Mouse (Mus musculus) kidney, adult 2 months (tissue): ENCODE results near the gene Plcb2. TPM values are rescaled to one million over a fixed set of nuclear protein-coding genes. Genes with fewer than 3 reads are reported as not detected.

Experiments used
- DNase-seq: peaks from one replicate; pipeline ENCODE4 v3.0.0; 2021
- H3K27ac ChIP-seq: fragments of 200-500 bp; 2 replicates; pipeline ENCODE4 v1.5.1; 2012; ENCODE audit warnings: low read depth, low read length, control low read depth, inconsistent platforms; ENCODE audit not compliant: insufficient read depth
- H3K27me3 ChIP-seq: fragments of 200-500 bp; replicated peaks from 2 replicates; pipeline ENCODE4 v1.6.1; 2012; ENCODE audit warnings: mild to moderate bottlenecking, moderate library complexity, low read length, inconsistent platforms; ENCODE audit not compliant: control insufficient read depth, insufficient read depth
- H3K36me3 ChIP-seq: fragments of 200-500 bp; 2 replicates; pipeline ENCODE4 v1.6.1; 2012; ENCODE audit warnings: mild to moderate bottlenecking, moderate library complexity, low read length, inconsistent platforms; ENCODE audit not compliant: control insufficient read depth, insufficient read depth
- H3K4me1 ChIP-seq: fragments of 200-500 bp; 2 replicates; pipeline ENCODE4 v1.6.1; 2011; ENCODE audit warnings: low read length; ENCODE audit not compliant: control insufficient read depth, insufficient read depth
- H3K4me3 ChIP-seq: fragments of 200-500 bp; 2 replicates; pipeline ENCODE4 v1.5.1; 2011; ENCODE audit warnings: mild to moderate bottlenecking, low read depth, low read length, control low read depth; ENCODE audit not compliant: insufficient read depth
- CTCF ChIP-seq: fragments of 200-500 bp; conservative IDR thresholded peaks from 2 replicates; pipeline ENCODE4 v1.5.1; 2011; ENCODE audit warnings: low read depth, mild to moderate bottlenecking, control low read depth, low read length, moderate library complexity, mixed read lengths; ENCODE audit not compliant: insufficient read depth, insufficient read length
- POLR2A ChIP-seq: fragments of 200-500 bp; IDR thresholded peaks from one replicate; pipeline ENCODE4 v1.6.1; 2011; ENCODE audit warnings: low read depth, low read length, control low read depth
- WGBS: fragments of 180-500 bp; shearing (Covaris S2); methylation state at CpG from one replicate; pipeline ENCODE4 v1.1.7; 2018; 5-methylcytosine and 5-hydroxymethylcytosine counted together
- polyA plus RNA-seq: library from polyadenylated mRNA; depleted of rRNA; stranded (reverse); fragments of >200 nt; gene quantifications from 2 replicates; pipeline ENCODE4 v1.2.3, GENCODE M21; 2012

The Plcb2 gene
- polyA plus RNA-seq, 1 experiment: 3.7 TPM

DNA sequence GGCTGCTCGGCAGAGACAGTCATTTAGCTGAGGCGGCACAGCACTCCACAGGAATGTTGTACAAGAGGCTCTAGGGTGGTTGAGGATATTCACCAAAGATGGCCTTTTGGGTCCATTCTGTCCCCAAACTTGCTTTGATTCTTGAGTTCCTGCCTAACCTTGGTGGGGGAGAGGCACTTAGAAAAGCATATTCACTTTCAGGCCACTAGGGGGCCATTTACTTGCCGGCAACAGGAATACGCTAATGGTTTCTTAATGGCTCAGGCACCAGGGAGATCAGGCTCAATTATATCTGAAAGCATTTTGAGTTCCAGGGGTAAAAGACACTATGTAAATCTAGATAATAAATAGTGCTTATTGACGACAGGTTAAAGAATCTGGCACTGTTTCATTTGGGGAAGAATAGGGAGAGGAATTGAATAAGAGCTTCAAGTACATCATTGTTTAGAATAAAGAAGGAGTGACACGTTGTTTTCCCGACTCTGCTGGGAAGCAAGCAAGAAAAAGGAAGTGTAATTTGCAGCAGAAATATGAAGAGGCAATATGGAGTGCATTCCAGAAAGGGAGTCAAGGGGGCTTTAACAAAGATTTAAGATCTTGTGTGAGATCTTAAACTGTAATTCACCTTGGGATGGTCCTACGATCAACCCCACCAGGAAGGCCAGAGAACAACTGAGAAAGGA, 15.2 kb upstream of the Plcb2 start:
- Histone ChIP-seq H3K27me3 (no peaks in the 10 kb centered on the region), H3K4me3 (no peak overlapping the region), H3K36me3 (no peaks in the 10 kb centered on the region), H3K4me1 (peaks cover 9% of the 10 kb centered on the region; the same call in 1 of the 2 replicates), H3K27ac (no peak overlapping the region)
- TF ChIP-seq CTCF (peak; percentile 69), POLR2A (no peak)
- WGBS: 33% methylated on average over 8 of the region's 8 CpGs
- DNase-seq: peak; percentile 72

DNA sequence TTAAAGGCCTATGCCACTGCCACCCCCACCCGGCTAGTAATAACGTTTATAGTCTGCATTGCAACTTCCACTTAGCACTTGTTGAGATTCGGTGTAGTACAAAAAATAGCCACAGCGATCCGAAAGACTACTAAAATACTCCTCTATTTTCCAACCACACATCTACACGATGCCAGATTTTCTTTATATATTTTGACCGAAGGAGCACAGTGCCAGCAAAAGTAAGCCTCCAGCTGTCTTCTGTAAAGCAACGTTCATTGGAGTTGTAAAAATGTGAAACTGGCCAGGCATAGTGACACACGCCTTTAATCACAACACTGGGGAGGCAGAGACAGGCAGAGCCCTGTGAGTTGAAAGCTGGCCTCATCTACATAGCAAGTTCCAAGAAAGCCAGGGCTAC, 12.9 kb upstream of the Plcb2 start:
- no peak for TF ChIP-seq CTCF
- no peak for TF ChIP-seq POLR2A
- 62% methylated on average over 9 of the region's 9 CpGs for WGBS
- H3K36me3 ChIP-seq: no peaks in the 10 kb centered on the region

DNA sequence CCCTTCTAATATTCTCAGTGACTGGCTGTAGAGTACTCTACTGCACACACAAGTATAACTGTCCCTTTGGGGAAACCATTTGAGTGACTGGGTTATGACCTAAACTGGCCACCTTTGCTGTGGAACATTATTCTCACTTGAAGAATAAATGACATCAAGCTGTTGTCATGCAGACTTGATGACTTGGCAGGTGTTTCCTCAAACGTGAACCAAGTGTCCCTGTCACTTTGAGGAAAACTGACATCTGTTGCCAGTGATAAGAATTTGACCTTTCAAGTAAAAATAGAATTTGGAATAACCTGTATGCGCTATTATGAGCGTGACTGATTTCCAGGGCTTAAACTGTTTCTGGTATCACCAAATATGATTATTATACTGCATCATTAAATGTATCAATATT, 12.1 kb upstream of the Plcb2 start:
- H3K4me3 ChIP-seq: no peak overlapping the region
- DNase-seq: no peak
- H3K36me3 ChIP-seq: no peaks in the 10 kb centered on the region
- TF ChIP-seq POLR2A (no peak), CTCF (no peak)
- no peaks in the 10 kb centered on the region for H3K27me3 ChIP-seq
- no peak overlapping the region for H3K27ac ChIP-seq
- no peaks in the 10 kb centered on the region; the same call in 1 of the 2 replicates for H3K4me1 ChIP-seq
- 57% methylated on average over 3 of the region's 3 CpGs for WGBS

More for the DNA sequence above, 12.9 kb upstream of the Plcb2 start:
- DNase-seq: no peak
- no peaks in the 10 kb centered on the region for H3K27me3 ChIP-seq
- no peak overlapping the region for H3K27ac ChIP-seq
- H3K4me1 ChIP-seq: no peaks in the 10 kb centered on the region; the same call in 1 of the 2 replicates
- H3K4me3 ChIP-seq: no peak overlapping the region

DNA sequence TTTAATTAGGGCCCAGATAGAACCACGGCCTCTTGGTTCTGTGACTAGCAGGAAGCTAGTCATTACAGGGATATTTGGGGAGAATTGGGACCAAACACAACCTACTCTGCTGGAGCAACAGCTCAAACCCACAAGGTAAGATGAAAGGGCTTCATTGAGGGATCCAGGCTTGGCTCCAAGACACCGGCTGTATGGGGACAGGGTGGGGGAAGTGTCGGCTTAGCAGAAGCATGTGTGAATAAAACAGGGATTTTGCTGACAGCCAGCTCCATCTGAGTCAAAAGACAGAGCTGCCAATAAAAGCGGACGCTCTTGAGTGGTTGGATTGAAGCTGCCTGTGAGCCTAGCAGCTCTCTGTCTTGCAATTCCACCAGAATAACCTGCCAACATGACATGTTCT, 5.1 kb upstream of the Plcb2 start:
- no peak for DNase-seq
- Histone ChIP-seq H3K27me3 (no peaks in the 10 kb centered on the region), H3K4me3 (no peak overlapping the region), H3K36me3 (no peaks in the 10 kb centered on the region), H3K27ac (no peak overlapping the region), H3K4me1 (no peaks in the 10 kb centered on the region)
- 64% methylated on average over 5 of the region's 5 CpGs for WGBS
- TF ChIP-seq CTCF (no peak), POLR2A (no peak)

DNA sequence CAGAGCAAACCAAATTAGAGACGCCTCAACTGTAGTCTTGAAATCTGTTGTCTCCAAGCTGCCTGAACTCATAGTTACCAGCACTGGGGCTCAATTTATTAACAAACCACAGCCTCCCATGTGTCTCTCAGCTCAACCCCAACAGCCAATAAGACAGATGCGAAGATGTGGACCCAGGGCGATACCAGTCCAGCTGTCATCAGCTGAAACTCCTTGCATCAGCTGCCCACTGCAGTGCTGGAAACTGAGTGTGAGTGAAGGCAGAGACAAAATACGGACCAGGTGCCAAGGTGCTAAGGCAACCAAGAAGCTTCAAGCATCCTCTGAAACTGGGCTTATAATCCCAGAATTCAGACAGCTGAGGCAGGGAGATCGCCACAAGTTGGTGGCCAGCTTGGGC, 3.7 kb upstream of the Plcb2 start:
- H3K27ac ChIP-seq: no peak overlapping the region
- TF ChIP-seq CTCF (no peak), POLR2A (no peak)
- no peak for DNase-seq
- WGBS: 84% methylated on average over 5 of the region's 5 CpGs
- no peaks in the 10 kb centered on the region for H3K36me3 ChIP-seq
- no peak overlapping the region for H3K4me3 ChIP-seq
- no peaks in the 10 kb centered on the region for H3K27me3 ChIP-seq
- no peaks in the 10 kb centered on the region for H3K4me1 ChIP-seq

DNA sequence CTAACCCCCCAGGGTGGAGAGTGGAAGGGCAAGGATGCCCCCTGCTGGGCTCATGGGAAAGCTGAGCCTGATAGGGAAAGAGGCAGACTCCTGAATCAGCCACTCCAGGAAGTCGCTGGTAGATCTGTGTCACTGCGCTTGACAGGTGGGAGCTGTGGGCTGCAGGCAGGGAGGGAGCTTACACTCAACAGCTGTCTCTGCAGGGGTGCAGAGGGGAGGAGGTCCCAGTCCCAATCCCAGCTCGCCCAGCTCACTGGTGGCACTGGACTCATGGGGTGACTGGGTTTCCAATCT, 2.3 kb upstream of the Plcb2 start:
- DNase-seq: peak; percentile 80

DNA sequence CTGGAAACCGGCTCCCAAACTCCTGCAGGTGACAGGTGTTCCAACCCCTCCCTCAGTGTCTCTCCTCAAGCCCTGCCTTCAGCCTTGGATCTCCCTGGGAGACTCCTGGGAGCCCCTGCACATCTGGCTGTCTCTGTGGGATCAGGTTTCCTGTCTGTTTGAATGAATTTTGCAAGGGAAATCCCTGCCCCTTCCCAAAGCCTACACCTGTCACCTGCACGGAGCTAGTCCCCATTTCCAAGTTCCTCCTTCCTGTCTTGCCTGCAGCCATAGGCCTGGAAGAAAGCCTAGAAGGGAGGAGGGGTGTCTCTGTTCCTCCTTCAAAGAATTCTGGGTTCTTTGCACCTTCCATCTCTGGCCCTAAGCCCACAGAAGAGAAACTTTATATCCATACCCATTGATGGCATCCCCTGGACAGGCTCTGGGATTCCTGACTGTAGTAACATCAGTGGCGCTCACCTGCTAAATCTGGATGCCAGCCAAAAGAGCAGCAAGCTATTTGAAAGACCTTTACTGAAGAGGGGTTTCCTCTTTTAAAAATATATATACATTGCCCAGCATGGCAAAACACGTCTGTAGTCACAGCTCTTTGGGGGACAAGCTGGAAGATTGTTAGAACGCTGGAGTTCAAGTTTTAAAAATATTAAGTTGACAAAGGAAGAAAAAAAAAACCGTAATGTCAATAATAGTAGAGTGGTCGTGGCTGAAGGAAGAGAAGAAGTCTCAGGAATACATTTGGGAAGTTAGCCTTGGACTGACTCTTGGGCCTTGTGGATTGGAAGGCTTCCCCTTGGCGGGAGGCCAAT, 1.8 kb upstream of the Plcb2 start:
- DNase-seq: no peak
- H3K36me3 ChIP-seq: no peaks in the 10 kb centered on the region
- H3K4me3 ChIP-seq: no peak overlapping the region
- H3K27ac ChIP-seq: no peak overlapping the region
- 36% methylated on average over 8 of the region's 8 CpGs for WGBS
- no peaks in the 10 kb centered on the region for H3K27me3 ChIP-seq
- TF ChIP-seq CTCF: no peak
- no peak for TF ChIP-seq POLR2A
- no peaks in the 10 kb centered on the region for H3K4me1 ChIP-seq

More for the DNA sequence above, 2.3 kb upstream of the Plcb2 start:
- 9% methylated on average over 3 of the region's 3 CpGs for WGBS
- H3K4me3 ChIP-seq: no peak overlapping the region
- H3K36me3 ChIP-seq: no peaks in the 10 kb centered on the region
- TF ChIP-seq CTCF: peak; percentile 76
- no peak for TF ChIP-seq POLR2A
- no peaks in the 10 kb centered on the region for H3K27me3 ChIP-seq
- no peak overlapping the region for H3K27ac ChIP-seq
- H3K4me1 ChIP-seq: no peaks in the 10 kb centered on the region
